Mouse (Mus musculus): ENCODE data around the gene Olfr1410.

DNA sequence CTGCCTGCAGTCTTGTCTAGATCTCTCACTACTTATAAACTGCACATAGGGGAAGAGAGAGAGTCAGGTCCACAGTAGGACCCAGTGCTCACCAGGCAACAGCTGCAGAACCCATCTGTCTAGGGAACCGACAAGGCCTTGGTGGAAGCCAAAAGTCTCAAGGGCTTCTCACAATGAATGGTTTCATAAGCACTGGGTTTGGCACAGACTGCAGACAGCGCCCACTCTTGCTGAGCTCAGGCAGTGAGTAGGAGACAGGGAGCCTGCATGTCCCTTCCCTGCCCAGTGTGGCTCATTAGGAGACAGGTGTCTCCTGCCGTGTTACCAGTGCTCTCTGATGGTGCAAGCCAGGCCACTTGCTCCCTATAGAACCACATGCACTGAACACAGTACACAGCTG lies 32.6 kb downstream of the Olfr1410 start:
- TF ChIP-seq MYC (IDR thresholded peaks at IDR 0.05; ENCODE audit: low read depth, low read length): no peak
- no peak for TF ChIP-seq CTCF (IDR thresholded peaks at IDR 0.05 in 2 of 3, conservative IDR thresholded peaks at IDR 0.05 in 1 of 3; ENCODE audit: control insufficient read depth in 1 of 3, insufficient read depth in 1 of 3, low read depth in 2 of 3, low read length in 3 of 3, poor library complexity in 1 of 3, severe bottlenecking in 1 of 3)
- TF ChIP-seq ZMIZ1 (IDR thresholded peaks at IDR 0.05; ENCODE audit: low read depth, low read length): no peak
- no peak for TF ChIP-seq TBP (IDR thresholded peaks at IDR 0.05; ENCODE audit: low read depth, low read length)
- no peak for TF ChIP-seq MAX (IDR thresholded peaks at IDR 0.05; ENCODE audit: low read length)
- TF ChIP-seq EP300 (IDR thresholded peaks at IDR 0.05; ENCODE audit: low read depth in 1 of 2, low read length in 2 of 2): no peak
- TF ChIP-seq MEF2A (IDR thresholded peaks at IDR 0.05; ENCODE audit: extremely low read depth, insufficient replicate concordance, low read depth, low read length, poor library complexity, severe bottlenecking): no peak
- no peak for TF ChIP-seq POLR2A (IDR thresholded peaks at IDR 0.05; ENCODE audit: control insufficient read depth in 1 of 2, insufficient read depth in 1 of 2, low read depth in 1 of 2, low read length in 2 of 2, poor library complexity in 1 of 2)
- TF ChIP-seq JUND (IDR thresholded peaks at IDR 0.05; ENCODE audit: low read depth, low read length): no peak
- TF ChIP-seq ZC3H11A (IDR thresholded peaks at IDR 0.05; ENCODE audit: low read depth, low read length): no peak
